Mouse (Mus musculus): ENCODE results near the gene Mapk1ip1. TPM values are rescaled to one million over a fixed set of nuclear protein-coding genes. Genes with fewer than 3 reads are reported as not detected.
A peak's percentile ranks its signal among the peaks of the same experiment; 100 is the strongest.

The Mapk1ip1 gene
- polyA plus RNA-seq, 1 experiment = 29.4 TPM

GRCm38 (mm10) chr7:138841436-138842151 lies 4.5 kb downstream of the Mapk1ip1 start:
- H3K4me1 ChIP-seq (ENCODE audit: control insufficient read depth, insufficient read depth, low read length) = peaks cover 11% of the 10 kb centered on the region
- H3K27ac ChIP-seq (ENCODE audit: insufficient read depth, low read depth, low read length) = no peak overlapping the region
- TF ChIP-seq POLR2A (IDR thresholded peaks at IDR 0.05; ENCODE audit: borderline replicate concordance, low read depth, low read length) (no peak), CTCF (IDR thresholded peaks at IDR 0.05; ENCODE audit: low read depth, low read length) (no peak)
- no peak overlapping the region for H3K4me3 ChIP-seq (ENCODE audit: insufficient read depth, low read length)

GRCm38 (mm10) chr7:138840594-138841021 lies 5.5 kb downstream of the Mapk1ip1 start:
- Histone ChIP-seq H3K27ac (ENCODE audit: insufficient read depth, low read depth, low read length) (no peak overlapping the region), H3K4me3 (ENCODE audit: insufficient read depth, low read length) (no peak overlapping the region), H3K4me1 (ENCODE audit: control insufficient read depth, insufficient read depth, low read length) (peaks cover 11% of the 10 kb centered on the region)
- TF ChIP-seq POLR2A (IDR thresholded peaks at IDR 0.05; ENCODE audit: borderline replicate concordance, low read depth, low read length) (no peak), CTCF (IDR thresholded peaks at IDR 0.05; ENCODE audit: low read depth, low read length) (peak; percentile 23; the same call in 1 of the 2 replicates)

- Histone ChIP-seq H3K4me1 (ENCODE audit: control insufficient read depth, insufficient read depth, low read length) (no peaks in the 10 kb centered on the region), H3K27ac (ENCODE audit: insufficient read depth, low read depth, low read length) (no peak overlapping the region), H3K4me3 (ENCODE audit: insufficient read depth, low read length) (no peak overlapping the region)
- TF ChIP-seq POLR2A (IDR thresholded peaks at IDR 0.05; ENCODE audit: borderline replicate concordance, low read depth, low read length) = no peak
- TF ChIP-seq CTCF (IDR thresholded peaks at IDR 0.05; ENCODE audit: low read depth, low read length) = no peak
Measured at GRCm38 (mm10) chr7:138835028-138835427, 11.0 kb downstream of the Mapk1ip1 start.

- Histone ChIP-seq H3K4me1 (ENCODE audit: control insufficient read depth, insufficient read depth, low read length) (no peaks in the 10 kb centered on the region), H3K27ac (ENCODE audit: insufficient read depth, low read depth, low read length) (no peak overlapping the region), H3K4me3 (ENCODE audit: insufficient read depth, low read length) (no peak overlapping the region)
- TF ChIP-seq POLR2A (IDR thresholded peaks at IDR 0.05; ENCODE audit: borderline replicate concordance, low read depth, low read length) (no peak), CTCF (IDR thresholded peaks at IDR 0.05; ENCODE audit: low read depth, low read length) (peak; percentile 98)
Measured at GRCm38 (mm10) chr7:138827812-138828211, 18.3 kb downstream of the Mapk1ip1 start.

GRCm38 (mm10) chr7:138824995-138825756 lies 20.9 kb downstream of the Mapk1ip1 start:
- Histone ChIP-seq H3K27ac (ENCODE audit: insufficient read depth, low read depth, low read length) (no peak overlapping the region), H3K4me1 (ENCODE audit: control insufficient read depth, insufficient read depth, low read length) (no peaks in the 10 kb centered on the region), H3K4me3 (ENCODE audit: insufficient read depth, low read length) (no peak overlapping the region)
- TF ChIP-seq POLR2A (IDR thresholded peaks at IDR 0.05; ENCODE audit: borderline replicate concordance, low read depth, low read length) = no peak
- no peak for TF ChIP-seq CTCF (IDR thresholded peaks at IDR 0.05; ENCODE audit: low read depth, low read length)

- Histone ChIP-seq H3K27ac (ENCODE audit: insufficient read depth, low read depth, low read length) (no peak overlapping the region), H3K4me3 (ENCODE audit: insufficient read depth, low read length) (no peak overlapping the region), H3K4me1 (ENCODE audit: control insufficient read depth, insufficient read depth, low read length) (no peaks in the 10 kb centered on the region)
- no peak for TF ChIP-seq POLR2A (IDR thresholded peaks at IDR 0.05; ENCODE audit: borderline replicate concordance, low read depth, low read length)
- no peak for TF ChIP-seq CTCF (IDR thresholded peaks at IDR 0.05; ENCODE audit: low read depth, low read length)
Measured at GRCm38 (mm10) chr7:138824423-138824822, 21.6 kb downstream of the Mapk1ip1 start.

- TF ChIP-seq CTCF (IDR thresholded peaks at IDR 0.05; ENCODE audit: low read depth, low read length) (0 out of 2 replicates have a peak, but pooled peaks have one; percentile 6), POLR2A (IDR thresholded peaks at IDR 0.05; ENCODE audit: borderline replicate concordance, low read depth, low read length) (no peak)
Measured at GRCm38 (mm10) chr7:138818314-138818713, 27.8 kb downstream of the Mapk1ip1 start.

GRCm38 (mm10) chr7:138813213-138813875 lies 32.7 kb downstream of the Mapk1ip1 start:
- H3K27ac ChIP-seq (ENCODE audit: insufficient read depth, low read depth, low read length) = no peak overlapping the region

More at GRCm38 (mm10) chr7:138818314-138818713, 27.8 kb downstream of the Mapk1ip1 start:
- no peak overlapping the region for H3K4me3 ChIP-seq (ENCODE audit: insufficient read depth, low read length)
- no peaks in the 10 kb centered on the region for H3K4me1 ChIP-seq (ENCODE audit: control insufficient read depth, insufficient read depth, low read length)
- no peak overlapping the region for H3K27ac ChIP-seq (ENCODE audit: insufficient read depth, low read depth, low read length)

GRCm38 (mm10) chr7:138807146-138807545 lies 38.9 kb downstream of the Mapk1ip1 start:
- no peak overlapping the region for H3K4me3 ChIP-seq (ENCODE audit: insufficient read depth, low read length)
- TF ChIP-seq POLR2A (IDR thresholded peaks at IDR 0.05; ENCODE audit: borderline replicate concordance, low read depth, low read length) (no peak), CTCF (IDR thresholded peaks at IDR 0.05; ENCODE audit: low read depth, low read length) (no peak)
- H3K27ac ChIP-seq (ENCODE audit: insufficient read depth, low read depth, low read length) = no peak overlapping the region
- H3K4me1 ChIP-seq (ENCODE audit: control insufficient read depth, insufficient read depth, low read length) = no peaks in the 10 kb centered on the region

More at GRCm38 (mm10) chr7:138813213-138813875, 32.7 kb downstream of the Mapk1ip1 start:
- Histone ChIP-seq H3K4me3 (ENCODE audit: insufficient read depth, low read length) (no peak overlapping the region), H3K4me1 (ENCODE audit: control insufficient read depth, insufficient read depth, low read length) (no peaks in the 10 kb centered on the region)
- TF ChIP-seq POLR2A (IDR thresholded peaks at IDR 0.05; ENCODE audit: borderline replicate concordance, low read depth, low read length) (no peak), CTCF (IDR thresholded peaks at IDR 0.05; ENCODE audit: low read depth, low read length) (no peak)

All from bone marrow macrophage, adult 2 months (primary cell).